In the genomic region with DNA sequence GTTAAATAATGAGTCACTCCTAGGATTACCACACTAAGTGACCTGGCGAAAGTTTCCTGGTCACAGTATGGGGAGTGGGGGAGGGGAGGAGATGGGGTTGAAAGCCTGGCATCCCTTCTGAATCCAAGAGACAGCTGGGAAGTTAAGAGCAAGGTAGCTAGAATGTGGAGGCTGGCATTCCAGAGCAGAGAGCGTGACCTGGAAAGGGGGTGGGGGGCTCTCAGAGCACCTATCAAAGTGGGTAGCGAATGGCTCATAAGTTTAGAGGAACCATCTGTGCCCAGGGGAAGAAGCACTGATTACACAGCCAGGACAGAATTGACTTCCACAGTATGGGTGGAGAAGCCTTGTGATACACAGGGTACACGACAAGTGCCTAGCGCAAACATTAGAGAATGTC, we compare ENCODE assay signal across 14 mouse cellular contexts.
"Had no signal": no experiment of that assay in that cellular context is flagged by ENCODE, and none has a peak within 500 bp of the region (broad histone marks: within the 10 kb centered on the region; RNA-seq: fewer than 3 reads in every experiment).

No protein-coding gene starts in this region.

- H3K4me3 ChIP-seq: intestine, embryonic 15.5 days; layer of hippocampus, adult 2 months; liver, embryonic 13.5 days; megakaryocyte, embryonic 14.5 days had no signal

- H3K27me3 ChIP-seq: intestine, embryonic 15.5 days; liver, embryonic 13.5 days; megakaryocyte, embryonic 14.5 days had no signal

- DNase-seq: kidney, adult 11 months; kidney, postnatal 10 days; layer of hippocampus, adult 9-11 months; liver, embryonic 13.5 days; lung, adult 2 months; lung, postnatal 36 days; midbrain, embryonic 14.5 days; thymus, adult 2 months; thymus, postnatal 14 days; thymus, postnatal 4 days had no signal

- H3K9ac ChIP-seq: intestine, embryonic 15.5 days; liver, embryonic 13.5 days had no signal

- H3K27ac ChIP-seq: intestine, embryonic 15.5 days; layer of hippocampus, adult 2 months; liver, embryonic 13.5 days had no signal

- H3K36me3 ChIP-seq: intestine, embryonic 15.5 days; liver, embryonic 13.5 days had no signal

- H3K4me2 ChIP-seq: intestine, embryonic 15.5 days; liver, embryonic 13.5 days; midbrain, embryonic 11.5 days had no signal

- H3K4me1 ChIP-seq: intestine, embryonic 15.5 days; liver, embryonic 13.5 days; megakaryocyte, embryonic 14.5 days had no signal

- ATAC-seq: intestine, embryonic 15.5 days had no signal

- H3K9me3 ChIP-seq: intestine, embryonic 15.5 days; liver, embryonic 13.5 days had no signal
